Mouse (Mus musculus): ENCODE results near the gene Dlgap4.

The Dlgap4 gene

GRCm38 (mm10) chr2:156613541-156614257 lies at the start of gene Dlgap4:
Gene Dlgap4 (plus strand): TSS chr2:156613705.
- peak in 1 of 2 experiments; percentile 47 for DNase-seq (ENCODE audit: low spot score in 2 of 2)

- no peak for DNase-seq (ENCODE audit: low spot score in 2 of 2)
Observed at GRCm38 (mm10) chr2:156566512-156566911, 47.0 kb upstream of the Dlgap4 start.

GRCm38 (mm10) chr2:156568647-156569046 lies 44.9 kb upstream of the Dlgap4 start:
- no peak for DNase-seq (ENCODE audit: low spot score in 2 of 2)

DNA sequence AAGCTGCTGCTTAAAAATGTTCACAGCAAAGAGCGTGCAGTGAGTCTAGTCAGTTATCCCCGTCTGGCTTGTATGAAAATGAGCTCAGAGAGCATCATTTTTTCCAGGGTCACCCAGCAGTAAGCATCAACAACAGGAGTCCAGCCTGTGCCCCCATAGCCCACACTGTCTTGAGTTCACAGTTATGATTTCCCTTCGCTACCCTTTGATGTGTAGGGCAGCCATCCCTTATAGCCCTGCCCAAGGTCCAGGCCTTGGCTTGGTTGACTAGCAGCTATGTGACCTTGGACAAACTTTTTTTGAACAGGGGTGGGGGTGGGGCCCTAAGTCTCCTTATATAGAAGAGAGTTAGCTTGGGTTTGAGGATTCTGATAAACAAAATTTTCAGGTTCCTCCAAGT lies 44.2 kb upstream of the Dlgap4 start:
- DNase-seq (ENCODE audit: low spot score in 2 of 2), result no peak

DNA sequence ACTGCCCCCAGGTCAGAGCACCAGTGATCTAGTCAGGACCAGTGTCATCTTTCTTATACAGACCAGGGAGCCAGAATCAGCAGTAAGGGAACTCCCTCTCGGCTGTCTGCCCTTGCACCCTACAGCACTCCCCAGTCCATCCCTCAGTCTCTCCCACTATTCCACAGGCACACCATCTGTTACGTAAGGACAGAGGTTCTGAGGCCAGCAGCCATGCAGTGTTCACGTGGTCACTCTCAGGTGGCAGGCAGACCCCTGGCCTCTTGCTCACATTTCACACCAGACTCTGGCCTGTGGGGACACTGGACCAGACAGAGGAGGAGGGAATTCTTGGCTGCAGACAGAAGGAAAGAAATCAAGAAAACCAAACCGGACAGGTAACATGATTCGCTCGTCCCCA lies 42.0 kb upstream of the Dlgap4 start:
- DNase-seq (ENCODE audit: low spot score in 2 of 2), result no peak

- DNase-seq (ENCODE audit: low spot score in 2 of 2), result no peak
Observed at GRCm38 (mm10) chr2:156576850-156577587, 36.5 kb upstream of the Dlgap4 start.

GRCm38 (mm10) chr2:156580507-156580906 lies 33.0 kb upstream of the Dlgap4 start:
- no peak for DNase-seq (ENCODE audit: low spot score in 2 of 2)

DNA sequence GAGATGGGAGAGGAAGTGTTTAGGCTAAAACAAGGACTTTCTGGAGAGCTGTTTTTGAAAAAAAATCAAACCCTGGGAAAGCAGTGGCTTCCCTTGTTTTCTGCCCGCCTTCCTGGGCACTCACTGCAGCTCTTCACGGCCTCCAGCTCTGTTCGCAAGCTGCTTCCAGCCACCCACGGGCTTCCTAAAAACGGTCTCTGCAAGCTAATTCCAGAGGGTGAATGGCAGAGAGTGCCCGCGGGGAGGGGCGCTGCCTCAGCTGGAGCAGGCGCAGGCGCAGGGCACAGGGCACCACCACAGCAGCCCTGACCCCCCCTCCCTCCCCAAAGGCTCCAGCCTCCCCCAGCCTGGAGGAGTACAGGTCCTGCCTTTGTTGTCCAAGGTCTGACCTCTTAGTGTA lies 32.3 kb upstream of the Dlgap4 start:
- peak; percentile 80 to 85 for DNase-seq (ENCODE audit: low spot score in 2 of 2)

DNA sequence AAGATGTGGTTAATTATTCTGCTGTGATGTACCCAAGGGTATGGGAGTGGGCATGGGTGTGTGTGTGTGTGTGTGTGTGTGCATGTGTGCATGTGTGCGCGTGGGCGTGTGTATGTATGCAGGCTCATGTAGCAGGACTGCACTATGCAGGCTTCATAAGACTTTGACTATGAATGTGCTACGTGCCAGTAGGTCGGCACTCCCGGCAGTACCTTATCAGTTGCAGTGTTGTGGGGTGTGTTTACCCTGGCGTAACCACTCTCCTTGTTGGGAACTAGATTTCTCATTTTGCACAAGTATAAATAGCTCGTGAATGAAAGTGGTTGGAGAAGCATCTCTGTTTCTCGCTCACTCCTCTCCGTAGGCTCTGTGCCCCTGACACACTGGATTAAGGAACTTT lies 30.6 kb upstream of the Dlgap4 start:
- no peak for DNase-seq (ENCODE audit: low spot score in 2 of 2)

GRCm38 (mm10) chr2:156584154-156584796 lies 29.2 kb upstream of the Dlgap4 start:
- no peak for DNase-seq (ENCODE audit: low spot score in 2 of 2)

DNA sequence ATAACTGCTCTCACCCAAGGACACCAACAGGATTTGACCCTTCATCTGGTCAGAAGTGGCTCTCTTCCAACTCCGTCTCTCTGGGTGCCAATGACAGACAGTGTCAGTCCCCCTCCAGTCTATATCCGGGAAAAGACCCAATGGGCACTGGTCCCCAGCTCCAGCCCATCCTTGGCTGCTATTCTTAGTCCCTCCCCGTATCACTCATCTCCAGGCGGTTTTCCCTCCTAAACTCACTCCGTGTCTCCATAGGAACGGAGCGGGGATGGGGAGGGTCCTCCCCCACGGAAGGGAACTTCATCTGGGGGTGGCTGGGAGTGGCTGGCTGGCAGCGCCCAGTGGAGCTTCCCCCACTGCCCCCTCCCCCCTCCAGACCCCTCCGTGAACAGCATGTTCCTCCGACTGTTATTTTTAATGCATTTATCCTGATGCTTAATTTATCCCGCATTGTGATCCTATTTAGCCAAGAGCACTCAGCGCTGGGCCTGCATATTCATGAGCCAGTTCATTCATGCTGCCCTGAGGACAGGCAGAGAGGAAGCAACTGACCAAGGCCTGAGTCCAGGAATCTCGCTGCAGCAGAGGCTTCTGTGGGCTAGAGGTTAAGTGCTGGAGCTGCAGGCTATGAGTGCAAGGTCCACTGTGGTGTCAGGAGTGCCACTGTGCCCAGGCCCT lies 28.6 kb upstream of the Dlgap4 start:
- peak; percentile 59 to 63 for DNase-seq (ENCODE audit: low spot score in 2 of 2)

- no peak for DNase-seq (ENCODE audit: low spot score in 2 of 2)
Observed at GRCm38 (mm10) chr2:156589481-156589880, 24.0 kb upstream of the Dlgap4 start.

GRCm38 (mm10) chr2:156594987-156595490 lies 18.5 kb upstream of the Dlgap4 start:
- DNase-seq (ENCODE audit: low spot score in 2 of 2), result no peak

GRCm38 (mm10) chr2:156602581-156602980 lies 10.9 kb upstream of the Dlgap4 start:
- no peak for DNase-seq (ENCODE audit: low spot score in 2 of 2)

- DNase-seq (ENCODE audit: low spot score in 2 of 2), result no peak
Observed at GRCm38 (mm10) chr2:156603671-156604070, 9.8 kb upstream of the Dlgap4 start.

GRCm38 (mm10) chr2:156605144-156605543 lies 8.4 kb upstream of the Dlgap4 start:
- no peak for DNase-seq (ENCODE audit: low spot score in 2 of 2)

GRCm38 (mm10) chr2:156605971-156606370 lies 7.5 kb upstream of the Dlgap4 start:
- DNase-seq (ENCODE audit: low spot score in 2 of 2), result no peak

DNA sequence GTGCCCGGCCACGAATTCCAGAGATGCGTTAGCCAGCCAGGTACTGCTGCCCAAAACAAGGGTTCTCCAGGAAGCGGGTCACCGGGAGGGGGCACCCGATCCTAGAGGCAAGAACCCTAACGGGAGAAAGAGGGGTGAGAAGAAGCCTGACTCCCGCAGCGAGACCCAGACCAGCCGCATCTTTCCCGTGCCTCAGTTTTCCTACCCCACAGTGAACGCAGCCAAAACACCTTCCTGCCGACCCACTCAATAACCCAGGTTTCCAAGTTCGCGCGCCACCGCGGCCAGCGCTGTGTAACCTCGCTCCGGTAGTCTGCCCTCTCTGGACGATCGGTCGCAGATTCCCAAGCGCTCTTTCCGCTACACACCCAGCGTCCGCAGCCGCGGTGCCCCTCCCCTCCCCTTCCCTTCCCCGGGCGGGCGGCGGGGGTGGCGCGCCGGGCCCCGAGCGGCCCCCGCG lies 394 bp upstream of the Dlgap4 start:
- peak; percentile 63 to 72 for DNase-seq (ENCODE audit: low spot score in 2 of 2)

DNA sequence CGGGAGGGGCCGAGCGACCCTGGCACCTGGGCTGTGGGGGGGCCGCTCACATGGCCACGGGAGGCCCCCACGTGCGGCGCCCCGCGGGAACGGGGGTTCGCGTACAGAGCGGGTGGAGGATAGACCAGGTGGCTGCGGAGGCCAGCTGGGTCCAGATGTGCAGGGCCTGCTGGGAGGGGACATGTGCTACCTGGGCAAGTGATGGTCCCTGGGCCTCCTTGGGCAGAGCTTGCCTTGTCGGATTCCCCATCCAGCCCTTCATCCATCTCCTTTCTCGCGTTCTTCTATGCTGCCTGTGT lies 702 bp downstream of the Dlgap4 start:
- peak in 1 of 2 experiments; percentile 44 for DNase-seq (ENCODE audit: low spot score in 2 of 2)

GRCm38 (mm10) chr2:156614661-156615654 lies 1.5 kb downstream of the Dlgap4 start:
- DNase-seq (ENCODE audit: low spot score in 2 of 2), result peak in 1 of 2 experiments; percentile 46

- DNase-seq (ENCODE audit: low spot score in 2 of 2), result no peak
Observed at GRCm38 (mm10) chr2:156616513-156616912, 3.0 kb downstream of the Dlgap4 start.
